Mouse (Mus musculus) stomach, embryonic 16.5 days (tissue): ENCODE data around the gene Naa16. TPM values are rescaled to one million over a fixed set of nuclear protein-coding genes. Genes with fewer than 3 reads are reported as not detected.
A peak's percentile ranks its signal among the peaks of the same experiment; 100 is the strongest.
"Not testable (repeated sequence)": the region's sequence is repeated elsewhere in the genome, so short reads cannot be mapped to it uniquely, and the experiment has no call there.

Source experiments
- ATAC-seq: fragments of 200-750 bp; cut with Nextera tagmentation; 2 replicates; pipeline ENCODE4 v1.8.0; 2017; ENCODE audit warnings: moderate number of reproducible peaks, moderate TSS enrichment; ENCODE audit not compliant: insufficient read depth, low FRiP score
- H3K27ac ChIP-seq: fragments of 300-500 bp; sonication (generic); 2 replicates; pipeline ENCODE4 v1.5.1; 2014; ENCODE audit warnings: low read length
- H3K27me3 ChIP-seq: fragments of 300-500 bp; sonication (generic); 2 replicates; pipeline ENCODE4 v1.6.1; 2014; ENCODE audit warnings: low read length, control low read depth, mixed read lengths; ENCODE audit not compliant: control insufficient read depth, insufficient read depth
- H3K36me3 ChIP-seq: fragments of 300-500 bp; sonication (generic); 2 replicates; pipeline ENCODE4 v1.6.1; 2014; ENCODE audit warnings: low read length; ENCODE audit not compliant: control insufficient read depth, insufficient read depth
- H3K4me1 ChIP-seq: fragments of 300-500 bp; sonication (generic); 2 replicates; pipeline ENCODE4 v1.6.1; 2014; ENCODE audit warnings: low read length, control low read depth, mixed read lengths; ENCODE audit not compliant: control insufficient read depth, insufficient read depth
- H3K4me2 ChIP-seq: fragments of 300-500 bp; sonication (generic); 2 replicates; pipeline ENCODE4 v1.6.1; 2014; ENCODE audit warnings: low read depth, low read length, mixed read lengths
- H3K4me3 ChIP-seq: fragments of 300-500 bp; sonication (generic); replicated peaks from 2 replicates; pipeline ENCODE4 v1.5.1; 2014; ENCODE audit warnings: mild to moderate bottlenecking, low read length
- H3K9ac ChIP-seq: fragments of 300-500 bp; sonication (generic); 2 replicates; pipeline ENCODE4 v1.6.1; 2014; ENCODE audit warnings: low read length
- H3K9me3 ChIP-seq: fragments of 300-500 bp; sonication (generic); replicated peaks from 2 replicates; pipeline ENCODE4 v1.6.1; 2016; ENCODE audit warnings: low read length, control low read depth; ENCODE audit not compliant: control insufficient read depth
- WGBS: fragments of 180-500 bp; shearing (Covaris S2); extraction: QIAGEN DNeasy Blood & Tissue Kit; methylation state at CpG from one replicate; pipeline ENCODE4 v1.1.7; 2014; 5-methylcytosine and 5-hydroxymethylcytosine counted together
- polyA plus RNA-seq: library from polyadenylated mRNA; unstranded; fragments of >200 nt; fragmentation: Nextera tagmentation; extraction: Ambion mirVana; gene quantifications from 2 replicates; pipeline ENCODE4 v1.2.1, GENCODE M21; 2015

The Naa16 gene
- 29.6 and 39.0 TPM in 2 replicates for polyA plus RNA-seq

DNA sequence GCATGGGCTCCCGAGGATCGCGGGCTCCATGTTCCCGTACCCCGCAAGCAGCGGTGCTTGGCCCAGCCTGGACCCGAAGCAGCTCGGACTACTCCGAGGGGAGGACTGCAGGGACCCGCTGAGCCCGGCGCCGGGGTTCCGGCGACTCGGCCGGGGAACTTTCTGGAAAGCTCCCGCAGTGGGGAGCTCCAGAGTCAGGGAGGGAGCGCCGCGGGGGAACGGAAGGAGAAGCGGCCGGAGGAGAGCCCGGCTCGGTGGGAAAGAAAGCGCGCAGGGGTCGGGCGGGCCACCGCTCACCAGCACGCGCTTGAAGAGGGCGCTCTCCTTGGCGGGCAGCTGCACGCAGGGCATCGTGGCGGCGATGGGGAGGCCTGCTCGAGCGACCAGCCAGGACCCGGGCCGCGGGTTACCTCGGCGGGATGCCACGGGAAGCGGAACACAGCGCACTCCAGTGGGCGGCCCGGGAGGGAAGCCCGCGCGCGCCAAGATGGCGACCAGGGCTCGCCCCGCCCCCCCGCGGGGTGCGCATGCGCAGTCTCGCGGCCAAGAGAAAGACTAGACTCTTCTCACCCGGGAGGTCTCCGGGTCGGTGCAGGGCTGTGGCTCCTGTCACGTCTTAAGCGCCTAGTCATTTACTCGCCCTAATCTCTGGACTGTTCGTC lies at the start of gene Naa16:
Gene Naa16, minus strand, starts transcription at position 514 of the 662 bp plus-strand sequence.
- H3K27ac ChIP-seq = peak within 1 kb of the TSS; percentile 97

DNA sequence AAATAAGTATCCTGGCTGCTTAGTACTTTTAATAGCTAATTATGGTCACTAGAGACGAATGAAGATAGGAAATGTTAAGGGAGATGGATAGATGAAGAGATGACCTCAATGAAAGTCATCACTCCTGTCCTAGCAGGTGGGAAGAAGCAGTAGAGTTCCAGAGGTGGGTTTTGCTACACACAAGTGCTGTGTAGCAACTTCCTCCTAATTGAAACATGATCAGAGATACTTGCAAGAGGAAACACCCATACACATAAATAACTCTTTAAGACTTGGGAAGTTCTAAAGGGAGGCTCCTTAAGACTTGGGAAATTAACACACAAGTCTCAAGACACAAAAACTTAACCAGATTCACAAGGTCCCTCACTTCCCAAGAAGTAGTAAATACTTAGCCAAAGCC lies 43.5 kb upstream of the Naa16 start:
- Histone ChIP-seq H3K9ac (no peak overlapping the region), H3K27me3 (no peaks in the 10 kb centered on the region), H3K36me3 (no peaks in the 10 kb centered on the region), H3K4me3 (no peak overlapping the region), H3K4me1 (no peaks in the 10 kb centered on the region), H3K4me2 (no peak overlapping the region), H3K9me3 (no peaks in the 10 kb centered on the region), H3K27ac (no peak overlapping the region)
- no peak for ATAC-seq
- 82% methylated on average over 1 of the region's 1 CpGs for WGBS

More for the DNA sequence above, at the start of gene Naa16:
- H3K36me3 ChIP-seq = no peaks in the 10 kb centered on the region
- H3K9me3 ChIP-seq = no peaks in the 10 kb centered on the region
- peaks cover 6% of the 10 kb centered on the region; the same call in 1 of the 2 replicates for H3K4me1 ChIP-seq
- WGBS = under 1% methylated on average over 60 of the region's 71 CpGs
- H3K4me2 ChIP-seq = peak within 1 kb of the TSS; percentile 69
- ATAC-seq = peak; percentile 93
- no peaks in the 10 kb centered on the region for H3K27me3 ChIP-seq
- peak within 1 kb of the TSS; percentile 90 for H3K4me3 ChIP-seq
- peak within 1 kb of the TSS; percentile 81 for H3K9ac ChIP-seq

DNA sequence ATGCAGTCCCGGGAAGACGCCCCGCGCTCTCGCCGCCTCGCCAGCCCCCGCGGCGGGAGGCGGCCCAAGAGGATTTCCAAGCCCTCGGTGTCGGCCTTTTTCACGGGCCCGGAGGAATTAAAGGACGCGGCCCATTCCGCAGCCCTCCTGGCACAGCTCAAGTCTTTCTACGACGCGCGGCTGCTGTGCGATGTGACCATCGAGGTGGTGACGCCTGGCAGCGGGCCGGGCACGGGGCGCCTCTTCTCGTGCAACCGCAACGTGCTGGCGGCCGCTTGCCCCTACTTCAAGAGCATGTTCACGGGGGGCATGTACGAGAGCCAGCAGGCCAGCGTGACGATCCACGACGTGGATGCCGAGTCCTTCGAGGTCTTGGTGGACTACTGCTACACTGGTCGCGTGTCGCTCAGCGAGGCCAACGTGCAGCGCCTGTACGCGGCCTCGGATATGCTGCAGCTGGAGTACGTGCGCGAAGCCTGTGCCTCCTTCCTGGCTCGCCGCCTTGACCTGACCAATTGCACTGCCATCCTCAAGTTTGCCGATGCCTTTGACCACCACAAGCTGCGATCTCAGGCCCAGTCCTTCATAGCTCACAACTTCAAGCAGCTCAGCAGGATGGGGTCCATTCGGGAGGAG lies 36.3 kb upstream of the Naa16 start:
- peak; percentile 3; the same call in 1 of the 2 replicates for ATAC-seq
- H3K4me2 ChIP-seq = peak overlapping the region; percentile 40

DNA sequence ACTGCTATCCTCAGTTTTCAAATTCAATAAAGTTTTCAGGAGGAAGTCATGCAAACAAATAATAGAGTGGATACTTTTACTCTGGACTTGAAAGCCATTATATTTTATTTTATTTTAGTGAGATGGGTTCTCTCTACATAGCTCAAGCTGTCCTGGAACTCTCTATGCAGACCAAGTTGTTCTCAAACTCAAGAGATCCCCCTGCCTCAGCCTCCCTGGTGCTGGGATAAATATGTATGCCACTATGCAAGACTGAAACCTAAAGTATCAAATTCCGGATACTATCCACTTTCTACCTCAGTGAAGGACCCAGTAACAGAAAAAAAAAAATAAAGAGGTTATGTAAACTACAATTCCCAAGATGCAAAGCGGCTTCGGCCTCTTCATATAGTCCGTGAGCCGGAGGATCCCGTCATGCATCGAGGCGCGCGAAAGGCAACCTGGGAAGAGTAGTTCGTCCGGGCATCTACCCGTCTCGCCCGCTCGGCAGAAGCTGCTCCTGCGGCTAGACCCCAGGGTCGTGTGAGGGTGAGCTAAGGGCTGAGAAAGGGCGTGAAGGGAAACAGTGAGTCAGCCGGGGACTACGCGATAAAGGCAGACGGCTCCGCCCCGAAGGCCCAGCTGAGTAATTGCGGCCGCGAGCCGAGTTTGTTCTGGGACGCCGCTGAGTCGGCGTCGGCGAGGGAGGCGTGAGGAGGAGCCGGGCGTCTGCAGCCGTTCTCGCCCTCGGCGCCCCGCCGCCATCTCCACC lies 35.6 kb upstream of the Naa16 start, which contains the start of gene Kbtbd7:
Gene Kbtbd7, plus strand, starts transcription at position 533 of the 751 bp plus-strand sequence.
- H3K4me2 ChIP-seq = peak within 1 kb of the TSS; percentile 40
- WGBS = under 1% methylated on average over 40 of the region's 44 CpGs
- peak within 1 kb of the TSS; percentile 80 for H3K27ac ChIP-seq
- peak within 1 kb of the TSS; percentile 72 for H3K9ac ChIP-seq
- no peaks in the 10 kb centered on the region for H3K4me1 ChIP-seq
- peaks cover 10% of the 10 kb centered on the region for H3K9me3 ChIP-seq
- no peaks in the 10 kb centered on the region for H3K27me3 ChIP-seq
- peak; percentile 99 for ATAC-seq
- H3K36me3 ChIP-seq = peaks cover 11% of the 10 kb centered on the region; the same call in 1 of the 2 replicates
- peak within 1 kb of the TSS; percentile 55 for H3K4me3 ChIP-seq

More for the DNA sequence above, 36.3 kb upstream of the Naa16 start:
- H3K27ac ChIP-seq = peak overlapping the region; percentile 80
- peaks cover 11% of the 10 kb centered on the region; the same call in 1 of the 2 replicates for H3K36me3 ChIP-seq
- H3K4me3 ChIP-seq = peak overlapping the region; percentile 55
- H3K9me3 ChIP-seq, H3K27me3 ChIP-seq, H3K4me1 ChIP-seq: not testable (repeated sequence)
- peak overlapping the region; percentile 72 for H3K9ac ChIP-seq
- 48% methylated on average over 12 of the region's 59 CpGs for WGBS

DNA sequence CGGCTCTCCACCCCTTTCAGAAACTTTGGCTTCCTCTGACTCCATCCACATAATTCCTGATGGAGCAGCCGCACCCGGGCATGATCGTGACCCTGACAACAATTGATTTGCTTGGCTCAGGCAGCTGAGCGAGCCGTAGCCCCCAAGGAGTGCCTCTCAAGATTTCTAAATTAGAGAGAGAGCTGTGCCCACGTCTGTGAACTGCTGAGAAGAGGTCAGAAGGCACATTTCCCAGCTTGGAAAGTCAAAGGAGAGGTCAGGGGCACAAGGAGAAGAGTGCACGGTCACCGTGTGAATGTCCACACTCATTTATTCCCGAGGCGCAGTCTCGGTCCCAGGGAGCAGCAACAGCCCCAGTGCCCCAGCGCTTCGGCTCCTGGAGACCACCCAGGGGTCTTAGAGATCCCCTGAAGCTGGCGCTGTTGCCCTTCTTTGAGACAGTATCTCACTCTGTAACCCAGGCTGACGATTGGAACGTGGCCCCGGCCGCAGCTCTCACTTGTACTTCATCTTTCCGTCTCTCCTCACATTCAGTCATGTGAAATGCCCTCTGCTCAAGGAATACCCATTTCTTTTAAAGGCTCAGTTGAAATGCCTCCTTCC lies 29.6 kb upstream of the Naa16 start:
- Histone ChIP-seq H3K4me2 (no peak overlapping the region), H3K27me3 (no peaks in the 10 kb centered on the region), H3K9me3 (no peaks in the 10 kb centered on the region), H3K9ac (no peak overlapping the region), H3K27ac (no peak overlapping the region), H3K4me3 (no peak overlapping the region), H3K36me3 (0 out of 2 replicates have a peak, but pooled peaks cover 4% of the 10 kb centered on the region), H3K4me1 (no peaks in the 10 kb centered on the region)
- WGBS = 61% methylated on average over 20 of the region's 20 CpGs
- ATAC-seq = no peak

DNA sequence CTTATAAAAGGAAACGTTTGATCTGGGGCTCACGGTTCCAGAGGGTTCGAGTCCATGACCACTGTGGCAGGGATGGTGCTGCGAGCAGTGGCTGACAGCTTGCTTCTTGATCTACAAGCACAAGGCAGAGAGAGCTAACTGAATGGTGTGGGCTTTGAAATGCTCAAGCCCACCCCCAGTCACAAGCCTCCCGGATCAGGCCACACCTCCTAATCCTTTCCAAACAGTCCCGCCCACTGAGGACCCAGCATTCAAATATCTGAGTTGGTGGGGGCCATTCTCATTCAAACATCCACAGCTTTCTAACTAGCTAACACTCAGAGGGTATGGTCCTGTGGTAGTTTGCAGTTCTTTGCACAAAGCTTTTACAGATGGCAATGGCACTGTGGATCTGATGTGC lies 22.5 kb upstream of the Naa16 start:
- no peaks in the 10 kb centered on the region for H3K27me3 ChIP-seq
- H3K9ac ChIP-seq = no peak overlapping the region
- no peak for ATAC-seq
- H3K36me3 ChIP-seq = 0 out of 2 replicates have a peak, but pooled peaks cover 4% of the 10 kb centered on the region
- WGBS = 82% methylated on average over 6 of the region's 6 CpGs
- H3K27ac ChIP-seq = no peak overlapping the region
- H3K4me2 ChIP-seq = no peak overlapping the region
- H3K4me1 ChIP-seq = no peaks in the 10 kb centered on the region
- H3K9me3 ChIP-seq = no peaks in the 10 kb centered on the region
- H3K4me3 ChIP-seq = no peak overlapping the region

DNA sequence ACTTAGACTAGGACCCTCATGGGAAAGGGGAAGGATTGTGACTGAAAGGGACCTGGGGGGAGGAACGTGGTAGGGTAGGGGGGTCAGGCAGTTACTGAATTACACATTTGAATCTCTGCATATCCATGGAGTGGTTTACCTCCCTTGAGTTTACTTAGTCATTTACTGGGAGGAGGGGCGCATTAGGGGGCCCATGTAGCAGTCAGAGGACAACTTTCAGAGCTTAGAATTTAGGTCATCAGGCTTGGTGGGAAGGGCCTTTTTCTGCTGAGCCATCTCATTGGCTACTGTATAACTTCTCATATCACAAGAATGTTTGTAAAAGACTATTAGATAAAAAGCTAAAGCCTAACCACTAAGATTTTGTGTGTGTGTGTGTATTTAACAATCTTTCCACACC lies 20.1 kb upstream of the Naa16 start:
- H3K36me3 ChIP-seq = no peaks in the 10 kb centered on the region
- H3K4me1 ChIP-seq = no peaks in the 10 kb centered on the region
- no peaks in the 10 kb centered on the region for H3K9me3 ChIP-seq
- peak; percentile 86 for ATAC-seq
- H3K4me2 ChIP-seq = no peak overlapping the region
- peak overlapping the region; percentile 69 for H3K27ac ChIP-seq
- H3K27me3 ChIP-seq = no peaks in the 10 kb centered on the region
- H3K9ac ChIP-seq = no peak overlapping the region
- no peak overlapping the region for H3K4me3 ChIP-seq
- WGBS = 66% methylated on average over 2 of the region's 2 CpGs

DNA sequence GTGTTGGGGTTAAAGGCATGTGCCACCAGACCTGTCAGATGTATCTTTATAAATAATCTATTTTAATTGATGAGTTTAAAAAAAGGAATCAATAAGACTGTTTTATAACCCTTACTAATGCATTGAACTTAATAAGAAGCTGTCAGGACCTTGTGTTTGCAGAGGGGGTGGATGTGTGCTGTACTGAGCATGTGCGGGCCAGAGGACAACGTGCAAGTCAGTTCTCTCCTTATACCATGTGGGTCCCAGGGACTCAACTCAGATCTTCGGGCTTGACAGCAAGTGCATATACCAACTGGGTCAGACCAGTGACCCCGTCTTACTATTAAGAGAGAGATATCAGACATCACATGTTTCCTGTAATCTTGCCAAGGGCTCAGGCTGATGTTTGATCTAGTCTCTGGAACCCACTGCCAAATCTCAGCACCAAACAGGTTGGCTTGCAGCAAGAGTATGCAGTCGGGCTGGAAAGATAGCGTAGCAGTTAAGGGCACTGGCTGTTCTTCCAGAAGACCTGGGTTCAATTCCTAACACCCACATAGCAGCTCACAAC lies 18.8 kb upstream of the Naa16 start:
- Histone ChIP-seq H3K27me3 (no peaks in the 10 kb centered on the region), H3K36me3 (no peaks in the 10 kb centered on the region), H3K9ac (no peak overlapping the region), H3K4me1 (no peaks in the 10 kb centered on the region), H3K4me2 (no peak overlapping the region), H3K27ac (0 out of 2 replicates have a peak overlapping the region, but pooled peaks have one; percentile 69), H3K9me3 (no peaks in the 10 kb centered on the region), H3K4me3 (no peak overlapping the region)
- peak; percentile 61; the same call in 1 of the 2 replicates for ATAC-seq
- WGBS = 77% methylated on average over 6 of the region's 6 CpGs
